Mouse (Mus musculus) induced T-regulatory cell, adult 2 months (primary cell): ENCODE measurements around the gene Sp3.
A peak's percentile ranks its signal among the peaks of the same experiment; 100 is the strongest.
"Not testable (repeated sequence)": the region's sequence is repeated elsewhere in the genome, so short reads cannot be mapped to it uniquely, and the experiment has no call there.

Source experiments
- DNase-seq: peaks from one replicate; pipeline ENCODE4 v3.0.0-alpha.2; 2012; ENCODE audit warnings: low read depth

The Sp3 gene

GRCm38 (mm10) chr2:72992497-72992896, 12.3 kb upstream of the Sp3 start:
- DNase-seq, result no peak

GRCm38 (mm10) chr2:72988945-72989344, 8.7 kb upstream of the Sp3 start:
- not testable (repeated sequence) for DNase-seq

DNA sequence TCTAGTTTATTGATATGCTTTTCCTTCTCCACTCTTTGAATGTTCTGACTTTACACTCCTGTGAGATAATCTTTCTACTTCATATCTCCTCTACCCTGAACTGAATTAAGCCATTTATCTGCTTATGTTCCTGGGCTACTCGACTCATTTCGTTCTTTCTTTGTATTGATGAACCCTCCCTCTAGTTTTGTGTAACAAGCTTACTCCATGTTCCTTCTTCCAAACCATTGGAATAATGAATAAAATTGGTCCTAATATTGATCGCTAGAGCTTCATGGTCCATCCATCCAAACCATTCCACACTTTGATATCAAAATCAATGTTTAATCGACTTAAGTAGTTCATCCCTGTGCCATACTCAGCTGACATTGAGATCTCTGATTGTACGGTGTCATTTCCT, 6.4 kb upstream of the Sp3 start, which contains the start of gene Gm11084:
Gene Gm11084 (minus strand): TSS at position 101 of the 400 bp plus-strand sequence.
- no peak for DNase-seq

DNA sequence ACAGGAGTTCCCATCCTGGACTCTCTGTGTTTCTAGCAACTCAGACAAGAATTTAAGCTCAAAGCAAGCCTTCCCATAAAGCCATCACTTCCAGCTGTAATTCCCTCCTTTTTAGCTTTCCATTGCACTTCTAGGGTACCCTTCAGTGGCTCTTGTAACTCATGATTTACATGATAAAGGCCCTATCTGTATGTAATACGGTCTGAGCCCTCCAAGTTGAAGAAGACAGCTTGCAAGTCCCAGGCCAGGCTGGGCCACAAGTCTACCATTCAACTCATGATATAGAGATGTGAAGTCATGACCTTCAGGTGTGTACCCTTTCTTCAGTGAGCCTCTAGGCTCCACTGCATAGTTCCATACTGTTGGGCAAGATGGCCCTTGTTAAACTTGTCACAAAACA, 5.3 kb upstream of the Sp3 start:
- DNase-seq, result no peak

GRCm38 (mm10) chr2:72984806-72985205, 4.6 kb upstream of the Sp3 start:
- DNase-seq, result no peak

- DNase-seq, result no peak
These were observed 3.0 kb upstream of the Sp3 start for GRCm38 (mm10) chr2:72983211-72983610.

DNA sequence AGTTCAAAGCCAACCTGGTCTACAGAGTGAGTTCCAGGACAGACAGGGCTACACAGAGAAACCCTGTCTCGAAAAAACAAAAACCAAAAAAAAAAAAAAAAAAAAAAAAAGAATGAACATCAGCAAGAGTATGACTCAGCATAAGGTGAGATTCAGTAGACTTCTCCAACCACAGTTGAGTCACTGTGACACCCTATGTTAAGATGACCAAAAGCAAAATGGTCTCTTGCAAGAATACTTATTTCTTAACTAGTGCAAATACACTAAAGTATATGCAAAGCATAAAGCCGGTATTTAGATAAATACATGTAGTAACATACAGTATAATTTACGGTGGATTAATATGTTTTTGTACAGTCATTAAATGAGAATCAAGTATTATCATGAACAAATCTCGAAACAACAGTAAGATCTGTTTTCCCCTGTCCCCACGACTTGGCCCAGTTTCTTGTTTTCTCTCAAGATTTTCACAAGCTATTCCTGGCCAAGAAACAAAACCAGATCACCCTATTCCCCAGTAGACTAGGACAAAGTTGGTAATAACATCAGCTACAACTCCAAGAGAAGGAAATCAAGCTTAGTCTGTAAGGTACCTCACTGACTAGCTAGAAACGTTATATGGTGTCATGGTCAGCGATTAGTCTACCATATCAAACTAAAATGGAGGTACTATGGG, 2.0 kb upstream of the Sp3 start:
- DNase-seq, result peak; percentile 63

GRCm38 (mm10) chr2:72981441-72982109, 1.3 kb upstream of the Sp3 start:
- peak; percentile 78 for DNase-seq

DNA sequence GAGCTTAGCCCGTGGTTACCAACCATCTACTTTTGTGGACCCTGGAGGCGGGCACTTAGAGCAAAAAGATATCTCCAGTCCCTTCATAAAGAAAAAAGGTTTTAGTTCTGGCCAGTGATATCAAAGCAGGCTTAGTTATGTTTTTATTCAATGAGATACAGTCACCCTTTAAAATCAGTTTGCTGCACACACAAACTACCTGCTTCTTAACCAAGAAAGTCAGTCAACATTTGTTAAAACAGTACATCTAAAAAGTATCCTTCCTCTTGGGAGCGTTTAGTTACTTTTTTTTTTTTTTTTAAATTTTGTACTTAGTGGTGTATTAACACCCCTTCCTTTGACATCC, 802 bp upstream of the Sp3 start:
- no peak for DNase-seq

DNA sequence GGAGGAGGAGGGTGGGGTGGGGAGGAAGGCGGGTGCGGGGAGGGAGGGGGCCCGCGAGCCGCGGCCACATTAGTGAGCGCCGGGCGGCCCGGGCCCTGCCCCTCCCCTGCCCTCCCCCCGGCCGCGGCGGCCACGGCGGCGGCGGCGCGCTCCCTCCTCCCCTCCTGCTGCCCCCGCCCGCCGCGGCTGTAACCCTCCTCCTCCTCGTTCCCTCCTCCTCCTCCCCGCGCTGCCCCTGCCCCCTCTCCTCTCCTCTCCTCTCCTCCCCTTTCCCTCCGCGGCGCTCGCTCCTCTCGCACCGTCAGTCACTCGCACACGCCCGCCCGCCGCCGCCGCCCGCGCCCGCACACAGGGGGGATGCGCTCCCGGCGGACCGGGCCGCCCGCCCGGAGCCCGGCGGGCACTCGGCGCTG, 581 bp downstream of the Sp3 start:
- peak; percentile 92 for DNase-seq

- DNase-seq, result peak; percentile 93
These were observed 1.2 kb downstream of the Sp3 start for GRCm38 (mm10) chr2:72978901-72979658.

DNA sequence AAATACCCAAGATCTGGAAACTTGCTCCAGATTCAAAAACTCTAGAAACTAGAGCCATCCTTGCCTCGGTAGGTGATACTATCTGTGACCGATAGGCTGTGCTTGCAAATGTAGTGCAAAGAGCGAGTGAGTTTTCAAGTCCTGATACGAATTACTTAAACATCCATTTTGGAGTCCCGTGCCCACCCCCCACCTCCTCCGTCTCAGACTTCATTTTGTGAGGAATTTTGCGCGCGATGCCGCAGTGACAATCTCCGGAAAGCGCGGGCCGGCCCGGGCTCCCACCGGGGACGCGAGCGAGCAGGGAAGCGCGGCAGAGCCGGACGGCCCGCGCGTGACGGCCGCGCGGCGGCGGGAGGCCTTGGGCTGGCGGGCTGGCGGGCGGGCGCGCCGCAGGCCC, 1.8 kb downstream of the Sp3 start:
- peak; percentile 88 for DNase-seq

- peak; percentile 45 for DNase-seq
These were observed 3.0 kb downstream of the Sp3 start for GRCm38 (mm10) chr2:72977272-72977671.

DNA sequence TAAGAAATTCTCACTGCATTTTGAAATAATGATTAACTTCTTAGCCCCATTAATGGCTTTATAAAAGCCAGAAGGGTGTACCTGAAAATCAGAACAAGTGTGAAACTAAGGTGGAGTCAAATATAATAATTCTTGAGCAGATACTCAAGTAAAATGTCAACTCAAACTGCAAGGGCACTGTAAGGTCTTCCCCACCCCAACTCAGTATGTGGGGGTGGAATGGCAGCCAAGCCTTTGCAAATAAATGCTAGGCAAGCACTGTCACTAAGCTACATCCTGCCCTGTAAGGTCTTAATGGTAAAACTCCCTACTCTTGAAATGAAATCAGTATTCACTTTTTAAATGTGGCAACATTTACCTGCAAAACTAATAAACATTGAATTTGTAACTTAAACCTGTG, 4.2 kb downstream of the Sp3 start:
- peak; percentile 55 for DNase-seq

DNA sequence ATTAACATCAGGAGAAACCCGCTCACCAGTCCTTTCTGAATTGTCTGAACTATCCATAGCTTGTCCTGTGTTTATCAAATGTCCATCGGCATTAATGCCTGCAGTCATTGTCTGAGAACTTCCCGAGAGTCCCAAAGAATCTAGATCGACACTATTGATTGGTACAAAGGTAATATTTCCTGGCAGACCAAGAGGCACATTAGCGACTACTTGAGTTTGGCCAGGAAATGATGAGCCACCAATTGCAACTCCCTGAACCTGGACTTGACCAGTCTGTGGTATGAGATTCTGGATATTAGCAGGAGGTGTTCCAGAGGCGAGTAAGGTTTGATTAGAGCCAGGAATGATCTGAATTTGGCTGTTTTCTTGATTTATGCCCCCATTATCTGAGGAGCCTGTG, 9.4 kb downstream of the Sp3 start:
- DNase-seq, result no peak

GRCm38 (mm10) chr2:72970302-72970701, 9.9 kb downstream of the Sp3 start:
- peak; percentile 37 for DNase-seq

GRCm38 (mm10) chr2:72968536-72968935, 11.7 kb downstream of the Sp3 start:
- DNase-seq, result no peak

- no peak for DNase-seq
These were observed 14.8 kb downstream of the Sp3 start for GRCm38 (mm10) chr2:72965450-72965849.

GRCm38 (mm10) chr2:72956415-72956814, 23.8 kb downstream of the Sp3 start:
- DNase-seq, result no peak

DNA sequence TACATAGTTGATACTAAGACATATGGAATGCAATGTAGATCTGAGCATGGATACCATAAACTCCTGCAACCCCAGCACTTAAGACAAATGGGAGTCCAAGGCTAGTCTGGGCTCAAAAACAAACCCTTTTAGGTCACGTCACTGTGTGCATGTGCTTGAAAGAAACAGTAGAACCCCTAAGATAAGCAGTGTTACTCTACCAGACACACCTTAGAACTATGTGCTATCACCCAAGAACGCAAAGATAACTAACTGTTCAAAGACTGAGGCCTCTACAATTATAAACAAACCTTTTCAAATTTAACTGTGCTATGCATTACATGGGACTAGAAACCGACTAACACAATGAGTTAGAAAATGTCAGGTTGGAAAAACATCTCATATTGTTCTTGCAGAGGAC, 27.3 kb downstream of the Sp3 start:
- no peak for DNase-seq

- no peak for DNase-seq
These were observed 44.3 kb downstream of the Sp3 start for GRCm38 (mm10) chr2:72935937-72936336.

GRCm38 (mm10) chr2:72932186-72932585, 48.1 kb downstream of the Sp3 start:
- no peak for DNase-seq

DNA sequence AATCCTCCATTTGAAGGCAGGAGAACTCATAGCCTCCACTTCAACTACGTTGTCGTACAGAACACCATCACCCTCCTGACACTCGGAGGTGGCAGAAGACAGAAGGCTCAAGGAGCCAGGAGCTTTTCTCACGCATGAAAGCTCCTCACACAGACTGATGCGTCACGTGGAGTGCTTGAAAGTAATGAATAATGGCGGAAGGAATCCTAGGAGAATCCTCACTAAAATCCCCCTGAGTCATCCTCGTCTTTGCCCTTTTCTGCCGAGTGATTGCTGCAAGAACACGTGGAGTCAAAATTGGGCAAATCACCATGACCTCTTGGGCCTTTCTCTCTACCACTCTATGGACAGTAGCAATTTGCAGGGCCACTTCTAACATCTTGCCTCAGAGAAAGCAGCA, 55.3 kb downstream of the Sp3 start:
- no peak for DNase-seq
